Mouse (Mus musculus): Measurements from ENCODE around the gene Mex3d. TPM values are rescaled to one million over a fixed set of nuclear protein-coding genes. Genes with fewer than 3 reads are reported as not detected.
A peak's percentile ranks its signal among the peaks of the same experiment; 100 is the strongest.

Mex3d gene
- polyA plus RNA-seq, 1 experiment from 2014 or later: 6.3 TPM

GRCm38 (mm10) chr10:80412656-80413541 lies 25.4 kb upstream of the Mex3d start:
- no peak overlapping the region for H3K4me2 ChIP-seq (ENCODE audit: low read length)
- no peak for ATAC-seq (ENCODE audit: insufficient number of reproducible peaks, insufficient read depth, low FRiP score, low read depth)
- no peak overlapping the region for H3K4me3 ChIP-seq (ENCODE audit: control insufficient read depth in 1 of 2, insufficient read depth in 1 of 2, low read depth in 1 of 2, low read length in 2 of 2)
- H3K36me3 ChIP-seq (ENCODE audit: control insufficient read depth, insufficient read depth, low read length): peaks cover 94% of the 10 kb centered on the region
- no peaks in the 10 kb centered on the region for H3K9me3 ChIP-seq (ENCODE audit: control insufficient read depth, low read length)
- 0 out of 4 replicates have a peak, but pooled peaks cover 0 to under 1% of the 10 kb centered on the region in 2 experiments for H3K4me1 ChIP-seq (ENCODE audit: control insufficient read depth in 2 of 2, insufficient read depth in 2 of 2, low read length in 2 of 2)
- no peak overlapping the region for H3K9ac ChIP-seq (ENCODE audit: low read length)
- H3K27ac ChIP-seq (replicated peaks in 1 of 2; ENCODE audit: control insufficient read depth in 1 of 2, insufficient read depth in 1 of 2, low read depth in 2 of 2, low read length in 2 of 2): peak overlapping the region in 1 of 2 experiments; percentile 37; a peak in 1 of 4 replicates
- 83% methylated on average over 41 of the region's 44 CpGs for WGBS
- no peaks in the 10 kb centered on the region for H3K27me3 ChIP-seq (ENCODE audit: control insufficient read depth, insufficient read depth, low read length)

DNA sequence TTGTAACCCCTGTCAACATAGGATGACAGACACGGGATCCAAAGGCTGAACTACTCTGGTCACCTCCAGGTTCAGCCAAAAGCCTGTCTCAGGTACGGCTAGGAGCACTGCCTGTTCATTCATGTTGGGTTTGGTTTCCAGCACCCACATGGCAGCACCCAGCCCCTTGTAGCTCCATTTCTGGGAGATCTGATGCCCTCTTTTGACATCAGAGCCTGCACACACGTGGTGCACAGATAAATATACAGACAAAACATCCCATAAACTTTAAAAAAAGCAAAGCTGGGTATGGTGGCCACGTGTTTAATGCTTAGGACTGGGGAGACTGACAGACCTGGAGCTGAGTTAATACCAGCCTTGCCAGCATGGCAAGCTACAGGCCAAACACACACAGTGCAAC lies 20.5 kb upstream of the Mex3d start:
- H3K9ac ChIP-seq (ENCODE audit: low read length): peak overlapping the region; percentile 96; the same call in 1 of the 2 replicates
- H3K4me1 ChIP-seq (ENCODE audit: control insufficient read depth in 2 of 2, insufficient read depth in 2 of 2, low read length in 2 of 2): peaks cover 14 to 26% of the 10 kb centered on the region in 2 experiments
- ATAC-seq (ENCODE audit: insufficient number of reproducible peaks, insufficient read depth, low FRiP score, low read depth): no peak
- 47% methylated on average over 4 of the region's 4 CpGs for WGBS
- H3K4me2 ChIP-seq (ENCODE audit: low read length): no peak overlapping the region
- no peaks in the 10 kb centered on the region for H3K27me3 ChIP-seq (ENCODE audit: control insufficient read depth, insufficient read depth, low read length)
- no peak overlapping the region for H3K27ac ChIP-seq (replicated peaks in 1 of 2; ENCODE audit: control insufficient read depth in 1 of 2, insufficient read depth in 1 of 2, low read depth in 2 of 2, low read length in 2 of 2)
- H3K36me3 ChIP-seq (ENCODE audit: control insufficient read depth, insufficient read depth, low read length): peaks cover 58% of the 10 kb centered on the region
- no peaks in the 10 kb centered on the region for H3K9me3 ChIP-seq (ENCODE audit: control insufficient read depth, low read length)
- no peak overlapping the region for H3K4me3 ChIP-seq (ENCODE audit: control insufficient read depth in 1 of 2, insufficient read depth in 1 of 2, low read depth in 1 of 2, low read length in 2 of 2)

GRCm38 (mm10) chr10:80406684-80407501 lies 19.4 kb upstream of the Mex3d start, which contains the start of gene Uqcr11:
Gene Uqcr11 (minus strand): TSS chr10:80406830.
- peaks cover 58% of the 10 kb centered on the region for H3K36me3 ChIP-seq (ENCODE audit: control insufficient read depth, insufficient read depth, low read length)
- peaks cover 14 to 26% of the 10 kb centered on the region in 2 experiments for H3K4me1 ChIP-seq (ENCODE audit: control insufficient read depth in 2 of 2, insufficient read depth in 2 of 2, low read length in 2 of 2)
- peak within 1 kb of the TSS; percentile 94 for H3K4me2 ChIP-seq (ENCODE audit: low read length)
- H3K4me3 ChIP-seq (ENCODE audit: control insufficient read depth in 1 of 2, insufficient read depth in 1 of 2, low read depth in 1 of 2, low read length in 2 of 2): peak within 1 kb of the TSS; percentile 89 to 93
- ATAC-seq (ENCODE audit: insufficient number of reproducible peaks, insufficient read depth, low FRiP score, low read depth): peak; percentile 62
- H3K9me3 ChIP-seq (ENCODE audit: control insufficient read depth, low read length): no peaks in the 10 kb centered on the region
- H3K9ac ChIP-seq (ENCODE audit: low read length): peak within 1 kb of the TSS; percentile 96
- 1% methylated on average over 27 of the region's 27 CpGs for WGBS
- H3K27me3 ChIP-seq (ENCODE audit: control insufficient read depth, insufficient read depth, low read length): no peaks in the 10 kb centered on the region
- peak within 1 kb of the TSS; percentile 76 to 85 for H3K27ac ChIP-seq (replicated peaks in 1 of 2; ENCODE audit: control insufficient read depth in 1 of 2, insufficient read depth in 1 of 2, low read depth in 2 of 2, low read length in 2 of 2)

GRCm38 (mm10) chr10:80405481-80406173 lies 18.2 kb upstream of the Mex3d start:
- WGBS: 49% methylated on average over 10 of the region's 10 CpGs

GRCm38 (mm10) chr10:80403044-80403692 lies 15.7 kb upstream of the Mex3d start:
- 81% methylated on average over 4 of the region's 4 CpGs for WGBS
- no peaks in the 10 kb centered on the region for H3K9me3 ChIP-seq (ENCODE audit: control insufficient read depth, low read length)
- no peak overlapping the region for H3K4me3 ChIP-seq (ENCODE audit: control insufficient read depth in 1 of 2, insufficient read depth in 1 of 2, low read depth in 1 of 2, low read length in 2 of 2)
- no peaks in the 10 kb centered on the region for H3K27me3 ChIP-seq (ENCODE audit: control insufficient read depth, insufficient read depth, low read length)
- H3K9ac ChIP-seq (ENCODE audit: low read length): no peak overlapping the region
- ATAC-seq (ENCODE audit: insufficient number of reproducible peaks, insufficient read depth, low FRiP score, low read depth): no peak
- peaks cover 36% of the 10 kb centered on the region for H3K36me3 ChIP-seq (ENCODE audit: control insufficient read depth, insufficient read depth, low read length)
- peaks cover 21 to 38% of the 10 kb centered on the region in 2 experiments for H3K4me1 ChIP-seq (ENCODE audit: control insufficient read depth in 2 of 2, insufficient read depth in 2 of 2, low read length in 2 of 2)
- H3K27ac ChIP-seq (replicated peaks in 1 of 2; ENCODE audit: control insufficient read depth in 1 of 2, insufficient read depth in 1 of 2, low read depth in 2 of 2, low read length in 2 of 2): no peak overlapping the region
- H3K4me2 ChIP-seq (ENCODE audit: low read length): no peak overlapping the region

More at GRCm38 (mm10) chr10:80405481-80406173, 18.2 kb upstream of the Mex3d start:
- Histone ChIP-seq H3K27ac (replicated peaks in 1 of 2; ENCODE audit: control insufficient read depth in 1 of 2, insufficient read depth in 1 of 2, low read depth in 2 of 2, low read length in 2 of 2) (peak overlapping the region in 1 of 2 experiments; percentile 85; a peak in 2 of 4 replicates), H3K4me3 (ENCODE audit: control insufficient read depth in 1 of 2, insufficient read depth in 1 of 2, low read depth in 1 of 2, low read length in 2 of 2) (peak overlapping the region; percentile 89 to 93), H3K4me2 (ENCODE audit: low read length) (peak overlapping the region; percentile 94), H3K36me3 (ENCODE audit: control insufficient read depth, insufficient read depth, low read length) (peaks cover 57% of the 10 kb centered on the region), H3K27me3 (ENCODE audit: control insufficient read depth, insufficient read depth, low read length) (no peaks in the 10 kb centered on the region), H3K9me3 (ENCODE audit: control insufficient read depth, low read length) (no peaks in the 10 kb centered on the region), H3K9ac (ENCODE audit: low read length) (peak overlapping the region; percentile 96), H3K4me1 (ENCODE audit: control insufficient read depth in 2 of 2, insufficient read depth in 2 of 2, low read length in 2 of 2) (peaks cover 14 to 31% of the 10 kb centered on the region in 2 experiments)
- no peak for ATAC-seq (ENCODE audit: insufficient number of reproducible peaks, insufficient read depth, low FRiP score, low read depth)

- Histone ChIP-seq H3K4me2 (ENCODE audit: low read length) (peak overlapping the region; percentile 67), H3K36me3 (ENCODE audit: control insufficient read depth, insufficient read depth, low read length) (peaks cover 40% of the 10 kb centered on the region), H3K9ac (ENCODE audit: low read length) (peak overlapping the region; percentile 68), H3K4me1 (ENCODE audit: control insufficient read depth in 2 of 2, insufficient read depth in 2 of 2, low read length in 2 of 2) (peaks cover 23 to 39% of the 10 kb centered on the region in 2 experiments), H3K9me3 (ENCODE audit: control insufficient read depth, low read length) (no peaks in the 10 kb centered on the region), H3K27me3 (ENCODE audit: control insufficient read depth, insufficient read depth, low read length) (no peaks in the 10 kb centered on the region), H3K4me3 (ENCODE audit: control insufficient read depth in 1 of 2, insufficient read depth in 1 of 2, low read depth in 1 of 2, low read length in 2 of 2) (no peak overlapping the region), H3K27ac (replicated peaks in 1 of 2; ENCODE audit: control insufficient read depth in 1 of 2, insufficient read depth in 1 of 2, low read depth in 2 of 2, low read length in 2 of 2) (peak overlapping the region; percentile 72 to 76; a peak in 3 of 4 replicates)
- ATAC-seq (ENCODE audit: insufficient number of reproducible peaks, insufficient read depth, low FRiP score, low read depth): no peak
- 73% methylated on average over 4 of the region's 4 CpGs for WGBS
Measured at GRCm38 (mm10) chr10:80400704-80401161, 13.3 kb upstream of the Mex3d start.

Data from heart, embryonic 14.5 days (tissue).